Mouse (Mus musculus): Measurements from ENCODE around the gene Gpr153.

DNA sequence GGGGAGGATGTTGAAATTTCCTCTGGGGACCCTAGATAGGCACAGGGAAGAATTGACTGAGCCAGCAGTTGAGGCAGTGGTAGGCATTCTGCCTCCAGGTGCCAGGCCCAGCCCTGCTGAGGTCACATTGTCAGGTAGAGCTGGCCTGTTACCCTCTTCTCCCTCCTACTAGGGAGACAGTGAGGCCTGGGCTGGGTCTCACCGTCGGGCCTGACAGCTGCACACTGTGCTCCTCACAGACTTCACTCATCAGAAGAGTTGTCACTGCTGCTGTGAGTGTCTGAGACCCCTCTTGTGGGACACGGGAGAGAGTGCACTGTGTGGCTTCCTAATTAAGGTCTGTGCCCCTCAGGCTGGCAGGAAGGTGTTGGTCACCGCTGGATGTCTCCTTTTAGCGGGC is 8.2 kb upstream of the Gpr153 start:
- TF ChIP-seq CTCF (IDR thresholded peaks at IDR 0.05; ENCODE audit: insufficient read depth, low read length): no peak
- TF ChIP-seq POLR2A (IDR thresholded peaks at IDR 0.05; ENCODE audit: borderline replicate concordance, extremely low read depth, low read depth, low read length): no peak

Measured in lung, adult 2 months (tissue).